ENCODE assay signal across 8 mouse cellular contexts in the genomic region with DNA sequence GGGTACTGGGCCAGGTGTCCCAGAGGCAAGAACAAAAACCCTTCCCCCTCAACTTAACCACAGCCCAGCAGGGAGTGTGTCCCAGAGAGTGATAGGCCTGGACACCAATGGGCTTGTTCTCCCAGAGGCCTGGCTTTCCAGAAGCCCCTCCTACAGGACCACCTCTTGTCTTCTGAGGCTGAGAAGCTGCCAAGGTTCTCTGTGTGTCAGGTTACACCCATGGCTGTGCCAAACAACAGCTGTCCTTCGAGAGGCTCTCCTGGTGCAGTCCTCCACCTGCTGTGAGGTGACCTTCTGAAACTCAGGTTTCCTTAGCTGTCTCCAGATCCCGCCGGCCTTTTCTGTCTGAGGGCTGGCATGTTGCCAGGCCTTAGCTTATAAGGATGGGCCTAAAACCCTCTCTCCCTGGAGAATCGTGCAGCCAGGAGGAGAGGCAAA. TPM values are rescaled to one million over a fixed set of nuclear protein-coding genes. Genes with fewer than 3 reads are reported as not detected.
DNase-seq lines count a peak whose midpoint lies in the region; ATAC-seq lines count a peak whose summit lies in the region.

No protein-coding gene starts in this region.

- 12% methylated on average over 4 of the region's 4 CpGs for WGBS in limb, embryonic 11.5 days
- WGBS in limb, embryonic 10.5 days: 12% methylated on average over 4 of the region's 4 CpGs
- 13% methylated on average over 4 of the region's 4 CpGs for WGBS in hindbrain, embryonic 12.5 days
- 2% methylated on average over 4 of the region's 4 CpGs for WGBS in limb, embryonic 15.5 days

- no peak overlapping the region for H3K9ac ChIP-seq in limb, embryonic 11.5 days (ENCODE audit: low read length)
- no peak overlapping the region for H3K9ac ChIP-seq in hindbrain, embryonic 12.5 days
- no peak overlapping the region for H3K9ac ChIP-seq in limb, embryonic 15.5 days

- no peaks in the 10 kb centered on the region for H3K4me1 ChIP-seq in limb, embryonic 11.5 days (ENCODE audit: control insufficient read depth, insufficient read depth, low read length)
- peaks cover 6% of the 10 kb centered on the region for H3K4me1 ChIP-seq in limb, embryonic 10.5 days
- H3K4me1 ChIP-seq in hindbrain, embryonic 12.5 days: peaks cover 5% of the 10 kb centered on the region; the same call in 1 of the 2 replicates
- peaks cover 19% of the 10 kb centered on the region for H3K4me1 ChIP-seq in limb, embryonic 15.5 days

- no peak overlapping the region for H3K4me3 ChIP-seq in limb, embryonic 11.5 days (ENCODE audit: low read depth, low read length)
- no peak overlapping the region for H3K4me3 ChIP-seq in limb, embryonic 10.5 days
- H3K4me3 ChIP-seq in hindbrain, embryonic 12.5 days: no peak overlapping the region
- H3K4me3 ChIP-seq in limb, embryonic 15.5 days: no peak overlapping the region

- no peak overlapping the region for H3K4me2 ChIP-seq in limb, embryonic 11.5 days (ENCODE audit: low read depth, severe bottlenecking)
- no peak overlapping the region for H3K4me2 ChIP-seq in hindbrain, embryonic 12.5 days (replicated peaks)
- no peak overlapping the region for H3K4me2 ChIP-seq in limb, embryonic 15.5 days

- H3K36me3 ChIP-seq in limb, embryonic 11.5 days (ENCODE audit: control insufficient read depth, insufficient read depth, low read length): no peaks in the 10 kb centered on the region
- H3K36me3 ChIP-seq in limb, embryonic 10.5 days: no peaks in the 10 kb centered on the region
- no peaks in the 10 kb centered on the region for H3K36me3 ChIP-seq in hindbrain, embryonic 12.5 days
- H3K36me3 ChIP-seq in limb, embryonic 15.5 days: no peaks in the 10 kb centered on the region

- ATAC-seq in limb, embryonic 11.5 days (ENCODE audit: insufficient number of reproducible peaks, low FRiP score, low TSS enrichment, low read depth): peak; percentile 67; the same call in 1 of the 2 replicates
- ATAC-seq in hindbrain, embryonic 12.5 days (ENCODE audit: low FRiP score): peak; percentile 62
- peak; percentile 65 for ATAC-seq in limb, embryonic 15.5 days (ENCODE audit: insufficient number of reproducible peaks, low FRiP score, low TSS enrichment, low read depth)
- ATAC-seq in erythroblast, adult 5-6 weeks (replicated peaks; ENCODE audit: low FRiP score, poor library complexity, severe bottlenecking): no peak

- DNase-seq in limb, embryonic 11.5 days (ENCODE audit: low spot score): peak; percentile 42
- DNase-seq in limb, embryonic 10.5 days (ENCODE audit: low spot score): no peak
- DNase-seq in embryo, embryonic 9.5 days (ENCODE audit: extremely low spot score): peak; percentile 14
- DNase-seq in ovary, postnatal 36 days (ENCODE audit: low spot score): peak; percentile 32
- DNase-seq in urinary bladder, postnatal 25 days (ENCODE audit: low spot score): no peak

- H3K27ac ChIP-seq in limb, embryonic 11.5 days (replicated peaks; ENCODE audit: low read depth, low read length): no peak overlapping the region
- no peak overlapping the region for H3K27ac ChIP-seq in limb, embryonic 10.5 days
- no peak overlapping the region for H3K27ac ChIP-seq in hindbrain, embryonic 12.5 days
- H3K27ac ChIP-seq in limb, embryonic 15.5 days: no peak overlapping the region

- no peaks in the 10 kb centered on the region for H3K9me3 ChIP-seq in limb, embryonic 11.5 days (ENCODE audit: control insufficient read depth, low read length)
- H3K9me3 ChIP-seq in limb, embryonic 10.5 days (replicated peaks): no peaks in the 10 kb centered on the region
- H3K9me3 ChIP-seq in hindbrain, embryonic 12.5 days (replicated peaks): no peaks in the 10 kb centered on the region
- no peaks in the 10 kb centered on the region for H3K9me3 ChIP-seq in limb, embryonic 15.5 days

- H3K27me3 ChIP-seq in limb, embryonic 11.5 days (ENCODE audit: control insufficient read depth, insufficient read depth, low read length): no peaks in the 10 kb centered on the region
- no peaks in the 10 kb centered on the region for H3K27me3 ChIP-seq in limb, embryonic 10.5 days (ENCODE audit: low read depth, poor library complexity, severe bottlenecking)
- H3K27me3 ChIP-seq in hindbrain, embryonic 12.5 days: no peaks in the 10 kb centered on the region; the same call in 1 of the 2 replicates
- no peaks in the 10 kb centered on the region for H3K27me3 ChIP-seq in limb, embryonic 15.5 days

RNA-seq across cellular contexts. Expression of a gene that starts 29.2 kb away (rescaled TPM):
- 29.5 and 31.1 TPM in 2 replicates for polyA plus RNA-seq in limb, embryonic 11.5 days (2014; fragmentation: Nextera tagmentation; extraction: Ambion mirVana)
- 34.2 and 35.3 TPM in 2 replicates for polyA plus RNA-seq in limb, embryonic 10.5 days (2016; fragmentation: Nextera tagmentation; extraction: Ambion mirVana)
- polyA plus RNA-seq in hindbrain, embryonic 12.5 days (2016; fragmentation: Nextera tagmentation; extraction: Ambion mirVana): 42.8 and 48.9 TPM in 2 replicates
- polyA plus RNA-seq in limb, embryonic 15.5 days (2015; fragmentation: Nextera tagmentation; extraction: Ambion mirVana): 39.1 and 44.0 TPM in 2 replicates
- 23.8 and 30.3 TPM in 2 replicates for total RNA-seq in erythroblast, adult 5-6 weeks (2015; ENCODE audit: low replicate concordance)
- 4.3 and 7.4 TPM in 2 replicates for total RNA-seq in erythroblast, adult 5-6 weeks (2017; ENCODE audit: low replicate concordance)

Comparison
In these comparisons a context has a peak if more than half of its experiments do, and no peak if none do; other contexts are left out.
1. DNase-seq: peak in limb, embryonic 11.5 days (single experiment), embryo, embryonic 9.5 days (single experiment) and ovary, postnatal 36 days (single experiment); none in limb, embryonic 10.5 days (single experiment) and urinary bladder, postnatal 25 days (single experiment).